Mouse (Mus musculus): ENCODE data around the gene Cpxm1.

Cpxm1 gene

GRCm38 (mm10) chr2:130397186-130397985, at the start of gene Cpxm1:
Gene Cpxm1 (minus strand): TSS chr2:130397574.
- peak; percentile 9; the same call in 1 of the 2 replicates for ATAC-seq (ENCODE audit: low TSS enrichment)

GRCm38 (mm10) chr2:130442162-130442561, 44.8 kb upstream of the Cpxm1 start:
- ATAC-seq (ENCODE audit: low TSS enrichment): no peak

- ATAC-seq (ENCODE audit: low TSS enrichment): no peak
These were observed 42.6 kb upstream of the Cpxm1 start for GRCm38 (mm10) chr2:130439840-130440480.

- ATAC-seq (ENCODE audit: low TSS enrichment): no peak
These were observed 41.5 kb upstream of the Cpxm1 start for GRCm38 (mm10) chr2:130438861-130439260.

- no peak for ATAC-seq (ENCODE audit: low TSS enrichment)
These were observed 39.4 kb upstream of the Cpxm1 start for GRCm38 (mm10) chr2:130436769-130437168.

GRCm38 (mm10) chr2:130433152-130433551, 35.8 kb upstream of the Cpxm1 start:
- peak; percentile 73; the same call in 1 of the 2 replicates for ATAC-seq (ENCODE audit: low TSS enrichment)

- no peak for ATAC-seq (ENCODE audit: low TSS enrichment)
These were observed 34.8 kb upstream of the Cpxm1 start for GRCm38 (mm10) chr2:130432157-130432556.

- ATAC-seq (ENCODE audit: low TSS enrichment): no peak
These were observed 33.1 kb upstream of the Cpxm1 start for GRCm38 (mm10) chr2:130430484-130430883.

- no peak for ATAC-seq (ENCODE audit: low TSS enrichment)
These were observed 32.5 kb upstream of the Cpxm1 start for GRCm38 (mm10) chr2:130429851-130430250.

GRCm38 (mm10) chr2:130425112-130425511, 27.7 kb upstream of the Cpxm1 start:
- ATAC-seq (ENCODE audit: low TSS enrichment): no peak

GRCm38 (mm10) chr2:130424126-130424853, 26.9 kb upstream of the Cpxm1 start, which contains the start of the genes Vps16 and Pced1a:
Gene Vps16 (plus strand): TSS chr2:130424339.
Gene Pced1a (minus strand): TSS chr2:130424701.
- ATAC-seq (ENCODE audit: low TSS enrichment): peak; percentile 87

- peak; percentile 64 for ATAC-seq (ENCODE audit: low TSS enrichment)
These were observed 26.2 kb upstream of the Cpxm1 start for GRCm38 (mm10) chr2:130423397-130424125.

GRCm38 (mm10) chr2:130421781-130422620, 24.6 kb upstream of the Cpxm1 start:
- ATAC-seq (ENCODE audit: low TSS enrichment): no peak

- ATAC-seq (ENCODE audit: low TSS enrichment): no peak
These were observed 16.9 kb upstream of the Cpxm1 start for GRCm38 (mm10) chr2:130414094-130414856.

GRCm38 (mm10) chr2:130412775-130413174, 15.4 kb upstream of the Cpxm1 start:
- ATAC-seq (ENCODE audit: low TSS enrichment): no peak

- peak; percentile 93 for ATAC-seq (ENCODE audit: low TSS enrichment)
These were observed 14.5 kb upstream of the Cpxm1 start for GRCm38 (mm10) chr2:130411558-130412495.

GRCm38 (mm10) chr2:130408194-130408593, 10.8 kb upstream of the Cpxm1 start:
- no peak for ATAC-seq (ENCODE audit: low TSS enrichment)

- ATAC-seq (ENCODE audit: low TSS enrichment): no peak
These were observed 8.8 kb upstream of the Cpxm1 start, which contains the start of gene Tmem239 for GRCm38 (mm10) chr2:130406178-130406577. Gene Tmem239 (plus strand): TSS chr2:130406478.

- ATAC-seq (ENCODE audit: low TSS enrichment): no peak
These were observed 7.6 kb upstream of the Cpxm1 start, which contains the start of the genes Gm28372 and 1700020A23Rik for GRCm38 (mm10) chr2:130404939-130405338. Gene Gm28372 (plus strand): TSS chr2:130405239. Gene 1700020A23Rik (plus strand): TSS chr2:130405259.

All from frontal cortex, adult (tissue).